Mouse (Mus musculus): ENCODE measurements at regions not wholly inside any gene's neighbourhood (a gene's known extent, or its start where the extent isn't known, plus 50 kb on each side); places are given as distances from the start of the nearest gene placed in this dataset.
A peak's percentile ranks its signal among the peaks of the same experiment; 100 is the strongest.

GRCm38 (mm10) chr7:138758386-138758785 is 87.5 kb upstream of the Ppp2r2d start:
- DNase-seq (ENCODE audit: low read depth, low spot score) = peak; percentile 58

GRCm38 (mm10) chr7:138748442-138748841 is 97.4 kb upstream of the Ppp2r2d start:
- DNase-seq (ENCODE audit: low read depth, low spot score) = no peak

- DNase-seq (ENCODE audit: low read depth, low spot score) = no peak
Measured at GRCm38 (mm10) chr7:138746616-138747015, 99.3 kb upstream of the Ppp2r2d start.

DNA sequence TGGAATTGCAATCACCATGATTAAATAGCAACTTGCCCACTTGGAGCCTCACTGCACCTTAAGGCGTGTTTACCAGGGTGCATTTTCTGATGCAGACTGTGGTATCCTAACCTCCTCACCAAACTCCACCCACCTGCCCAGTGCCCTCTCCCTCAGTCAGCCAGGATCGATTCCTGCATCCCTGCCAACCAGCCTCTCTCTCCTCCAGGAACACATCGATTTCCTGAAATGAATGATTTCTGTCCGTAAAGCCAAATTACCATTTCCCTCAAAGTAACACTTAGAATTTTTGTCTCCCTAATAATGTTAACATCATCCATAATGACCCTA is 103.4 kb upstream of the Ppp2r2d start:
- DNase-seq (ENCODE audit: low read depth, low spot score) = no peak

DNA sequence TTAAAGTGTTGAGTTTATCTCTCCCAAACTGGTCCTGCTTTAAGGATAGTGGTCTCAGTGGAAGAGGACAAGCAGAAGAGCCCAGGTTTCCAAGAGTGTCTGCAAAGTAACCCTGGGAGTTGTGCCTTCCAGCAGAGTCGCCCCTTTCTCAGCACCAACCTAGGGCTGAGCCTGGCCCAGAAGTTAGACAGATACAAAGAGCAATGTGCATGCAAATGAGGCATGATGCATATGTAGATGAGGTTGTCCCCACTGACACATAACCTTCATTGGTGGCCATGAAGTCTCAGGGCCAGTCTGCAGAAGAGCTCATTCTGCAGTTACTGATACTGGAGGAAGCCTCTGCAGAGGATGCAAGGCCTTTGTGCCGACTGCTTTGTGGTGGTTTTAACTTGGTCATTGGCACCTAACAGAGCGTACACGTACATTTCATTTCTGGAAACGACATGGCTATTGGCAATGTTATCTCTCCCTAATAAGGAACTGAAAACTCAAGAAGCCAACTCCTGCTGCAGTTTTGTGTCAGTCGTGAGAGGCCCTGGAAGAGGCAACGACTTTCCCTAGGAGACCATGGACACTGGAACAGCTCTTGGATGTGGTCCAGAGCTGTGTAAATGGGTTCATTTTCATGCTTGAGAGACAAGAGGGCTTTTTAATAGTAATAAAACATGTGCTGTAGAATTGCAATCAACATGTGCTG is 103.9 kb upstream of the Ppp2r2d start:
- no peak for DNase-seq (ENCODE audit: low read depth, low spot score)

DNA sequence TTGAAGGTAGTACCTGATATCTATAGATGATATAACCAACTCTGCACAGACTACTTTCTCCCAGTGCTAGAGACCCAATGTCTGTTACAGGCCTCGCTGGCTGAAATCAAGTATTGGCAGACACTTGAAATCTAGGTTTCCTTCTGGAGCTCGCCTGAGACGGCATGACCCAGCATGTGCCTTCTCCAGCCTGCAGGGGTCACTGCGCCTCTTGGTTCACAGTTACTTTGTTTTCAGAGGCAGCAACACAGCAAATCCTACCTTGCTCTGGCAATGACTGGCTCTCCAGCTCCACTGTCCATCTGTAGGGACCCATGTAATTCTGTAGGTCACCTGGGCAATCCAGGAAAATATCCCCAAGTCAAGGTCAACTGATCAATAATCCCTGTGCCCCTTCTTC is 111.6 kb upstream of the Ppp2r2d start:
- DNase-seq (ENCODE audit: low read depth, low spot score) = peak; percentile 61

DNA sequence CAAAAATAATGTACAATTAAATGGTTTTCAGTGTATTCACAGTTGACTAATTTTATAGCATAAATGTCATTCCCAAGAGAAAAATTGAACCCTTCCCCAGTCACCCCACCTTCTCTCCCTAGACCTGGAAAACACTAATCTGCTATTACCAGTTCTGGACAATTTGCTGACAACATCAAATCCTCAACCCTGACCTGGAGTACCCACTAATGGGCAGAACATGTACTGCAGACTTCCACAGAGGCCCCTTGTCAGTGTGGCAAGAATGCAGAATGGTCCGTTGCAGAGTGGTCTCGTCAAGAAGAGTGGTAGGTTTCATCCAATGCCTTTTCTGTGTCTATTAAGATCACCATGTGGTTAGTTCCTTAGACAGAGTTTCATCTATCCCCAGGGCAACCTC is 121.0 kb upstream of the Ppp2r2d start:
- no peak for DNase-seq (ENCODE audit: low read depth, low spot score)

- DNase-seq (ENCODE audit: low read depth, low spot score) = no peak
Measured at GRCm38 (mm10) chr7:138719608-138720007, 126.3 kb upstream of the Ppp2r2d start.

GRCm38 (mm10) chr7:138719115-138719514 is 126.8 kb upstream of the Ppp2r2d start:
- DNase-seq (ENCODE audit: low read depth, low spot score) = no peak

DNA sequence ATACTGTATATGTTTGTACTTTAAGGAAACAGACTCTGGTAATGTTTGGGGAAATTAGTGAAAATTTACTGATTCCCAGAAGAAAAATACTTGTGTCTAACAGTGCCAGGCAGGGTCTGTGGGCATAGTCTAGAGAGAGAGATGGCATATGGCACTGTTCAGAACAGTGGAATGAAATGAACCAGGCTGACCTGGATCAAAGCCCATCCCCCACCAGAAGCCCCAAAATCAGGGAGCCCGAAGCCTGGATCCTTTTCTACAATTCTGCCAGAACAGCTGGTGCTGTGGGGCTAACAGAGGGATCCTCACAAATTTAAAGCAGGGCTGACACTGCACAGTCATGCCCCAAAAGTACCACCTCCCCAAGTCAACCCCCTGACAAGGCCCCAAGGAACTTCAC is 131.1 kb upstream of the Ppp2r2d start:
- DNase-seq (ENCODE audit: low read depth, low spot score) = no peak

GRCm38 (mm10) chr7:138708373-138708772 is 137.5 kb upstream of the Ppp2r2d start:
- DNase-seq (ENCODE audit: low read depth, low spot score) = no peak

- peak; percentile 15 for DNase-seq (ENCODE audit: low read depth, low spot score)
Measured at GRCm38 (mm10) chr7:138699599-138699998, 146.3 kb upstream of the Ppp2r2d start.

DNA sequence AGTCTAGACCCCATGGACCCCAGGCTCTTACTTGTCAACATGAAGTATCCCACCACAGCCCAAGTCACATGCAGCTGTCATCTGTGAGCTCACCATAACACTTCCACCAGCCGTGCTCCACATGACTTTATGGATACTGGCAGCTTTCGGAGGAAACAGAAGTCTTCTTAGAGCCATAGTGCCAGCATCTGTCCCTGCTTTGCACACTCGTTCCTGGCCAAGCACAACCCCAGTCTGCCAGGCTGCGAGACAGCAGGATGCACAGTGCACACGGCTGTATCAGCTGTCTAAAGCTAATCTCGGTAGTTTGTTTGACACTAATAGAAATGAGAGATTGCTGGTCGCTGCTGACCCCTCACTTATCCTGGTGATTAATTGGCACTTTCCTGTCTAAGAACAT is 163.7 kb upstream of the Ppp2r2d start:
- no peak for DNase-seq (ENCODE audit: low read depth, low spot score)

DNA sequence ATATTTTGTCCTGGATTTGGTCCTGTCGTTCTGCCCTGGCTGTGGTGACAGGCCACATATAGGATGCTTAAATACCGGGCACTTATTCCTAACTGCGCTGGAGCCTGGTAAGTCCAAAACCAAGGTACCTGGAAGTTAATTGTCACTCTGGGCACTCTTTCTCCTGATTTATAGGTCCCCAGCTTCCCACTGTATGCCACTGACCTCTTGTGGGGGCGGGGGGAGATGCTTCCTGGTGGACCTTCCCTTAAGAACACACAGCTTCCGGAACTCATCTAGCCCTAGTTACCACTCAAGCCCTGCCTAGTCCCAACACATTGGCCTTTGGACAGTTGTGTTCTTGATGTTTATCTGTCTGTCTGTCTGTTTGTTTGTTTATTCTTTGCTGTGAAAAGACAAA is 165.3 kb upstream of the Ppp2r2d start:
- DNase-seq (ENCODE audit: low read depth, low spot score) = no peak

GRCm38 (mm10) chr7:138679575-138679974 is 166.3 kb upstream of the Ppp2r2d start:
- DNase-seq (ENCODE audit: low read depth, low spot score) = no peak

GRCm38 (mm10) chr7:138672959-138673358 is 172.9 kb upstream of the Ppp2r2d start:
- no peak for DNase-seq (ENCODE audit: low read depth, low spot score)

DNA sequence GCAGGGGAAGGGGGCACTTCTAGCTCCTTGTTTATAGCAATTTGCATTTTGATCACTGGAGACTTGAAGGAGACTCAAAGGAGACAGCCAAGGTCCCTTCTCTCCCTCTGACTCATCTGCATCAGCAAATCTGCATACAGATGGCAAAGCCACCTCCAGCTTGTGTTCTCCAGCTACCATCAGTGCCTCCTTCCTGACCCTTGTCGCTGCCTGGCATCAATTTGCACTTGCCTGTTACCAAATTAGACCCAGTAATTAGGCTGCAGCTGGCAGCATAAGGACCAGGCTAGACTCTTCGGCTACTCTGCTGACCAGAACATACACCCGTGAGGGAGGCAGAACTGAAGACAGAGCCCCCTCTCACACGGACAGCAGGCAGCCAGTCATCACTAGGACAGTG is 177.5 kb upstream of the Ppp2r2d start:
- no peak for DNase-seq (ENCODE audit: low read depth, low spot score)

- DNase-seq (ENCODE audit: low read depth, low spot score) = no peak
Measured at GRCm38 (mm10) chr7:138660124-138660523, 185.8 kb upstream of the Ppp2r2d start.

DNA sequence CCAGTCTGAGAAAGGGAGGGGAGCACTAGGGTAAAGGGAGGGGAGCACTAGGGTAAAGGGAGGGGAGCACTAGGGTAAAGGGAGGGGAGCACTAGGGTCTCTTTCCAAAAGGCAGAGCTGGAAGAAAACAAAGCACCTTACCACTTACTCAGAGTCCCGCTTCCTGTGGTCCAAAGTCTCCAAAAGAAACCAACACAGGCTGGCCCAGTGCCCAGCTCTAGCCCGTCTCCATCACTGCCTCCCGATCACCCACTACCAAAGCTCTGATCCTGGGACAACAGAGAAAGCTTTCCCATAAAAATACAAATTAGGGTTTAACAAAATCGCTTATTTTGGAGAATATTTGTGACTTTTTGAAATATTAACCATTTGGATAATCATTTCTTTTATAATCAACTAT is 188.4 kb upstream of the Ppp2r2d start:
- DNase-seq (ENCODE audit: low read depth, low spot score) = no peak

DNA sequence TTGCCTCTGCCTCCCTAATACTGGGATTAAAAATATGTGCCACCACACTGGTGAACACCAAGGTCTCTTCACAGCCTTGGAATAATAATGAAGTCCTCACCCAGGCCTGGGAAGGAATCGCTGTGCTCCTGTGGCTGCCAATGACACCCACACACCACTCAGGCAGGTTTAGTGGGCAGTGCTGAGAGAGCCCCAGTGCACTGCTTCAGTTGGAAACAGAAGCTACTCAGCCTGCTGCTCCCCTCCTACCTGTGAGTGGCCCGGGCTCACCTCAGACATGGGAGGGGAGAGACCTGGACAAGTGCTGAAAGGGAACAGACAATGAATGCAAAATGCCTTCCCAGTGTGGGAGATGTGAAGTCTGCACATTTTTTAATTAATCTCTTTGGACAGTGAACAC is 188.8 kb upstream of the Ppp2r2d start:
- no peak for DNase-seq (ENCODE audit: low read depth, low spot score)

DNA sequence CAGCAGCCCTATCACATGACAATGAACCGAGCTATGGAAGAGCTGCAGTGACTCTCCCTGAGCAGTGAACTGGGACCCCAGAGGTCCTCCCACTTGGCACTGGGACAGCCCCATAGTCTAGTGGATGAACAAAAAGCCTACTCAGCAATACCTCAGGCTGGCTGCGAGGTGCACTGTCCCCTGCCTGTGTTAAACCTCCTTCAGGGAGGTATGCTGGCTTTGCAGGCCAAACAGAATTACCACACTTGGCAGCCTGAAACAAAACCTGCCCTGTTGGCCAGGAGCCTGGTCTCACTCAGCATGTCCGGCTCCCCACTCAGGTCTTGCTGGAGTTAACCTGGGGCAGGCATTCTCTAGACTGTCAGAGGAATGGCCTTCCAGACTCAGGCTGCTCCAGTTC is 189.9 kb upstream of the Ppp2r2d start:
- no peak for DNase-seq (ENCODE audit: low read depth, low spot score)

DNA sequence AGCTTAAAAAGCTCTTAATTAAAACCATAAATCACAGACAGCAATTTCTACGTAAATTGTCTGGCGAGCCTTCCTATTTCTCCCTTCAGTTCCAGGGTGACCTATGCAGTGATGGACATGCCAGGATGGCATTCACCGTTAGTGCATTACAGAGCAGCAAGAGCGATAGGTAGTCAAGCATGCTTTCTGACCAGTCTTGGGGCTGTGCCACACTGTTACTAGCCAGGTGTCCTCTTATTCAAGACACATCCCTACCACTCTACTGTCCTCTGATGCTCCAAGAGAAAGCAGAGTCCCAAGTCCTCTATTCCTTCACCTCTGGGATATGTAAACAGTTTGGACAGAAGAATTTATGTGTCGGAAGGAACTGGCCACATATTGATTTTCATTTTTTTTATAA is 194.9 kb upstream of the Ppp2r2d start:
- no peak for DNase-seq (ENCODE audit: low read depth, low spot score)

GRCm38 (mm10) chr7:138647636-138648035 is 198.2 kb upstream of the Ppp2r2d start:
- DNase-seq (ENCODE audit: low read depth, low spot score) = no peak

GRCm38 (mm10) chr7:138640492-138641165 is 205.2 kb upstream of the Ppp2r2d start:
- DNase-seq (ENCODE audit: low read depth, low spot score) = no peak
